Mouse (Mus musculus) bone marrow, adult 2 months (tissue): ENCODE measurements around the gene Cypt15.

Experiments
- CTCF ChIP-seq: fragments of 200-500 bp; IDR thresholded peaks from 2 replicates; pipeline ENCODE4 v1.5.1; 2011; ENCODE audit warnings: low read length, control low read depth; ENCODE audit not compliant: control insufficient read depth, insufficient read depth
- POLR2A ChIP-seq: fragments of 200-500 bp; IDR thresholded peaks from 2 replicates; pipeline ENCODE4 v1.6.1; 2011; ENCODE audit warnings: low read depth, mild to moderate bottlenecking, control low read depth, low read length, borderline replicate concordance; ENCODE audit not compliant: control insufficient read depth

- no peak for TF ChIP-seq POLR2A
- TF ChIP-seq CTCF = no peak
Measured at GRCm38 (mm10) chrX:39370932-39371331, 24.9 kb downstream of the Cypt15 start.
